Mouse (Mus musculus) hindbrain, postnatal 0 days (tissue): ENCODE data around the gene Neb. TPM values are rescaled to one million over a fixed set of nuclear protein-coding genes. Genes with fewer than 3 reads are reported as not detected.

ENCODE experiments used
- ATAC-seq: fragments of 200-750 bp; cut with Nextera tagmentation; 2 replicates; pipeline ENCODE4 v1.8.0; 2017; ENCODE audit warnings: mild to moderate bottlenecking, moderate TSS enrichment, moderate library complexity
- DNase-seq: peaks from one replicate; pipeline ENCODE4 v3.0.0-alpha.2; 2015; ENCODE audit warnings: low spot score
- H3K27ac ChIP-seq: fragments of 300-500 bp; sonication (generic); 2 replicates; pipeline ENCODE4 v1.5.1; 2014; ENCODE audit warnings: mild to moderate bottlenecking
- H3K27me3 ChIP-seq: fragments of 300-500 bp; sonication (generic); 2 replicates; pipeline ENCODE4 v1.6.1; 2014; ENCODE audit warnings: low read length, mixed read lengths; ENCODE audit not compliant: insufficient read depth
- H3K36me3 ChIP-seq: fragments of 300-500 bp; sonication (generic); 2 replicates; pipeline ENCODE4 v1.6.1; 2014; ENCODE audit warnings: low read length, mixed read lengths; ENCODE audit not compliant: insufficient read depth
- H3K4me1 ChIP-seq: fragments of 300-500 bp; sonication (generic); 2 replicates; pipeline ENCODE4 v1.6.1; 2014; ENCODE audit warnings: antibody characterized with exemption, low read length, mixed read lengths; ENCODE audit not compliant: insufficient read depth
- H3K4me2 ChIP-seq: fragments of 300-500 bp; sonication (generic); 2 replicates; pipeline ENCODE4 v1.6.1; 2014; ENCODE audit warnings: low read depth, mild to moderate bottlenecking, low read length, moderate library complexity, mixed read lengths
- H3K4me3 ChIP-seq: fragments of 300-500 bp; sonication (generic); 2 replicates; pipeline ENCODE4 v1.5.1; 2014; ENCODE audit warnings: low read length
- H3K9ac ChIP-seq: fragments of 300-500 bp; sonication (generic); replicated peaks from 2 replicates; pipeline ENCODE4 v1.6.1; 2014; ENCODE audit warnings: mild to moderate bottlenecking, low read length, moderate library complexity, mixed read lengths
- H3K9me3 ChIP-seq: fragments of 300-500 bp; sonication (generic); 2 replicates; pipeline ENCODE4 v1.6.1; 2016; ENCODE audit warnings: low read length, mixed read lengths
- CTCF ChIP-seq: IDR thresholded peaks from 2 replicates; pipeline ENCODE4 v1.5.1; 2016; ENCODE audit warnings: antibody characterized with exemption, control low read depth, low read depth
- WGBS: fragments of 180-500 bp; shearing (Covaris S2); extraction: QIAGEN DNeasy Blood & Tissue Kit; methylation state at CpG from one replicate; pipeline ENCODE4 v1.1.7; 2014; 5-methylcytosine and 5-hydroxymethylcytosine counted together
- polyA plus RNA-seq: library from polyadenylated mRNA; unstranded; fragments of >200 nt; fragmentation: Nextera tagmentation; extraction: Ambion mirVana; gene quantifications from 2 replicates; pipeline ENCODE4 v1.2.1, GENCODE M21; 2015
- total RNA-seq: library from RNA; depleted of rRNA; stranded (reverse); fragments of >200 nt; gene quantifications from 2 replicates; pipeline ENCODE4 v1.2.3, GENCODE M21; 2014

The Neb gene
- total and polyA plus RNA-seq, 2 experiments from 2014 or later: 0.58 to 1.2 TPM

- ATAC-seq: peak; percentile 51
- H3K27me3 ChIP-seq: no peaks in the 10 kb centered on the region
- H3K4me2 ChIP-seq: no peak overlapping the region
- no peaks in the 10 kb centered on the region for H3K9me3 ChIP-seq
- TF ChIP-seq CTCF: peak; percentile 73
- H3K27ac ChIP-seq: no peak overlapping the region
- no peak overlapping the region for H3K9ac ChIP-seq
- peak; percentile 76 for DNase-seq
- no peaks in the 10 kb centered on the region for H3K4me1 ChIP-seq
- H3K4me3 ChIP-seq: no peak overlapping the region
- 39% methylated on average over 8 of the region's 8 CpGs for WGBS
- H3K36me3 ChIP-seq: no peaks in the 10 kb centered on the region
Measured at GRCm38 (mm10) chr2:52220074-52220473, 158.2 kb downstream of the Neb start.

- no peak overlapping the region for H3K9ac ChIP-seq
- ATAC-seq (no peak), DNase-seq (no peak)
- no peaks in the 10 kb centered on the region for H3K27me3 ChIP-seq
- no peak overlapping the region for H3K27ac ChIP-seq
- no peak overlapping the region for H3K4me3 ChIP-seq
- H3K4me1 ChIP-seq: no peaks in the 10 kb centered on the region
- WGBS: 91% methylated on average over 8 of the region's 8 CpGs
- no peaks in the 10 kb centered on the region for H3K9me3 ChIP-seq
- no peak for TF ChIP-seq CTCF
- no peaks in the 10 kb centered on the region for H3K36me3 ChIP-seq
- H3K4me2 ChIP-seq: no peak overlapping the region
Measured at GRCm38 (mm10) chr2:52215945-52216344, 162.3 kb downstream of the Neb start.

- TF ChIP-seq CTCF: no peak
- Histone ChIP-seq H3K4me2 (no peak overlapping the region), H3K36me3 (no peaks in the 10 kb centered on the region), H3K4me3 (no peak overlapping the region), H3K9me3 (no peaks in the 10 kb centered on the region), H3K9ac (no peak overlapping the region), H3K4me1 (no peaks in the 10 kb centered on the region), H3K27me3 (no peaks in the 10 kb centered on the region), H3K27ac (no peak overlapping the region)
- DNase-seq (no peak), ATAC-seq (no peak)
- 84% methylated on average over 11 of the region's 11 CpGs for WGBS
Measured at GRCm38 (mm10) chr2:52212561-52212961, 165.7 kb downstream of the Neb start.

- Histone ChIP-seq H3K27me3 (no peaks in the 10 kb centered on the region), H3K27ac (no peak overlapping the region), H3K4me3 (no peak overlapping the region), H3K36me3 (no peaks in the 10 kb centered on the region), H3K9ac (no peak overlapping the region), H3K4me1 (no peaks in the 10 kb centered on the region), H3K4me2 (no peak overlapping the region), H3K9me3 (no peaks in the 10 kb centered on the region)
- no peak for TF ChIP-seq CTCF
- DNase-seq: peak; percentile 11
- ATAC-seq: peak; percentile 45; the same call in 1 of the 2 replicates
- WGBS: 51% methylated on average over 5 of the region's 5 CpGs
Measured at GRCm38 (mm10) chr2:52211358-52211899, 166.8 kb downstream of the Neb start.

GRCm38 (mm10) chr2:52210685-52211084 lies 167.6 kb downstream of the Neb start:
- Histone ChIP-seq H3K4me3 (no peak overlapping the region), H3K9me3 (no peaks in the 10 kb centered on the region), H3K4me1 (no peaks in the 10 kb centered on the region), H3K9ac (no peak overlapping the region), H3K27ac (no peak overlapping the region), H3K27me3 (no peaks in the 10 kb centered on the region), H3K36me3 (no peaks in the 10 kb centered on the region), H3K4me2 (no peak overlapping the region)
- TF ChIP-seq CTCF: no peak
- no peak for ATAC-seq
- DNase-seq: no peak
- 87% methylated on average over 7 of the region's 7 CpGs for WGBS

GRCm38 (mm10) chr2:52204992-52205391 lies 173.3 kb downstream of the Neb start:
- no peak overlapping the region for H3K4me2 ChIP-seq
- DNase-seq (no peak), ATAC-seq (no peak)
- H3K27ac ChIP-seq: no peak overlapping the region
- no peak overlapping the region for H3K9ac ChIP-seq
- no peaks in the 10 kb centered on the region for H3K36me3 ChIP-seq
- no peak overlapping the region for H3K4me3 ChIP-seq
- no peaks in the 10 kb centered on the region for H3K27me3 ChIP-seq
- no peaks in the 10 kb centered on the region for H3K9me3 ChIP-seq
- H3K4me1 ChIP-seq: no peaks in the 10 kb centered on the region
- TF ChIP-seq CTCF: no peak
- 73% methylated on average over 4 of the region's 4 CpGs for WGBS

- no peak overlapping the region for H3K4me3 ChIP-seq
- H3K9me3 ChIP-seq: no peaks in the 10 kb centered on the region
- no peak for TF ChIP-seq CTCF
- H3K4me1 ChIP-seq: no peaks in the 10 kb centered on the region
- WGBS: 88% methylated on average over 6 of the region's 6 CpGs
- H3K4me2 ChIP-seq: no peak overlapping the region
- no peaks in the 10 kb centered on the region for H3K36me3 ChIP-seq
- no peak overlapping the region for H3K9ac ChIP-seq
- H3K27ac ChIP-seq: no peak overlapping the region
- H3K27me3 ChIP-seq: no peaks in the 10 kb centered on the region
- DNase-seq: no peak
- ATAC-seq: no peak
Measured at GRCm38 (mm10) chr2:52193629-52194028, 184.6 kb downstream of the Neb start.
